Mouse (Mus musculus): ENCODE measurements around the gene Mapkapk3. TPM values are rescaled to one million over a fixed set of nuclear protein-coding genes. Genes with fewer than 3 reads are reported as not detected.

Gene Mapkapk3
- polyA plus RNA-seq, 1 experiment from 2014 or later, result 24.8 TPM

GRCm38 (mm10) chr9:107304383-107304782, 14.7 kb upstream of the Mapkapk3 start:
- Histone ChIP-seq H3K36me3 (ENCODE audit: control insufficient read depth, insufficient read depth, low read length) (peaks cover 13% of the 10 kb centered on the region), H3K9ac (replicated peaks; ENCODE audit: low read depth, low read length) (no peak overlapping the region), H3K4me2 (replicated peaks; ENCODE audit: low read depth, low read length) (no peak overlapping the region), H3K27me3 (ENCODE audit: control insufficient read depth, insufficient read depth, low read length) (no peaks in the 10 kb centered on the region), H3K4me1 (ENCODE audit: control insufficient read depth, insufficient read depth, low read length) (peaks cover 22% of the 10 kb centered on the region), H3K4me3 (ENCODE audit: low read depth, low read length) (no peak overlapping the region), H3K27ac (ENCODE audit: low read length) (no peak overlapping the region), H3K9me3 (ENCODE audit: control insufficient read depth, low read depth, low read length) (no peaks in the 10 kb centered on the region)
- no peak for ATAC-seq (ENCODE audit: insufficient number of reproducible peaks, insufficient read depth, low FRiP score, low read depth)
- WGBS, result 84% methylated on average over 3 of the region's 3 CpGs

DNA sequence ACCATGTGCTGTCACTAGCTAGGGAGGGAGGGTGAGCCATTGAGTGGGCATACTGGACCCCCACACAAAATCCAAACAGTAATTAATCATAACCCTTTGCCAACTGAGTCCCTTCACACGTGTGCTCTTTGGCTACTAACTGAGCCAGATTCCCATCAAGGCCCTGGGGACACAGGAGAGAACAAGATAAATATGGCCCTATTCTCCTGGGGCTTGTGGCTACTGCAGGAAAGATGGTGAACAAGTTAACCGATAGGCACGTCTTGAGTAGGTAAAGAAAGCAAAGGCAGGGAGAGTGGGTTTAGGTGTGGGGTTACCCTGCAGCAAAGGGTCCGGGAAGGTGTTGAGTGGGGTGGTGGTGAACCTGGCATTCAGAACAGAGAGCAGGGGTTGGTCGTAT, 14.2 kb upstream of the Mapkapk3 start:
- H3K4me2 ChIP-seq (replicated peaks; ENCODE audit: low read depth, low read length), result no peak overlapping the region
- peaks cover 26% of the 10 kb centered on the region for H3K4me1 ChIP-seq (ENCODE audit: control insufficient read depth, insufficient read depth, low read length)
- no peak for ATAC-seq (ENCODE audit: insufficient number of reproducible peaks, insufficient read depth, low FRiP score, low read depth)
- no peak overlapping the region for H3K27ac ChIP-seq (ENCODE audit: low read length)
- H3K9ac ChIP-seq (replicated peaks; ENCODE audit: low read depth, low read length), result no peak overlapping the region
- peaks cover 13% of the 10 kb centered on the region for H3K36me3 ChIP-seq (ENCODE audit: control insufficient read depth, insufficient read depth, low read length)
- no peaks in the 10 kb centered on the region for H3K27me3 ChIP-seq (ENCODE audit: control insufficient read depth, insufficient read depth, low read length)
- no peaks in the 10 kb centered on the region for H3K9me3 ChIP-seq (ENCODE audit: control insufficient read depth, low read depth, low read length)
- 75% methylated on average over 5 of the region's 5 CpGs for WGBS
- H3K4me3 ChIP-seq (ENCODE audit: low read depth, low read length), result no peak overlapping the region

GRCm38 (mm10) chr9:107303121-107303820, 13.6 kb upstream of the Mapkapk3 start:
- H3K4me1 ChIP-seq (ENCODE audit: control insufficient read depth, insufficient read depth, low read length), result peaks cover 27% of the 10 kb centered on the region
- 75% methylated on average over 9 of the region's 9 CpGs for WGBS
- no peaks in the 10 kb centered on the region for H3K27me3 ChIP-seq (ENCODE audit: control insufficient read depth, insufficient read depth, low read length)
- no peak overlapping the region for H3K27ac ChIP-seq (ENCODE audit: low read length)
- no peak overlapping the region for H3K9ac ChIP-seq (replicated peaks; ENCODE audit: low read depth, low read length)
- ATAC-seq (ENCODE audit: insufficient number of reproducible peaks, insufficient read depth, low FRiP score, low read depth), result no peak
- no peaks in the 10 kb centered on the region for H3K9me3 ChIP-seq (ENCODE audit: control insufficient read depth, low read depth, low read length)
- H3K4me2 ChIP-seq (replicated peaks; ENCODE audit: low read depth, low read length), result no peak overlapping the region
- H3K36me3 ChIP-seq (ENCODE audit: control insufficient read depth, insufficient read depth, low read length), result peaks cover 13% of the 10 kb centered on the region
- H3K4me3 ChIP-seq (ENCODE audit: low read depth, low read length), result no peak overlapping the region

DNA sequence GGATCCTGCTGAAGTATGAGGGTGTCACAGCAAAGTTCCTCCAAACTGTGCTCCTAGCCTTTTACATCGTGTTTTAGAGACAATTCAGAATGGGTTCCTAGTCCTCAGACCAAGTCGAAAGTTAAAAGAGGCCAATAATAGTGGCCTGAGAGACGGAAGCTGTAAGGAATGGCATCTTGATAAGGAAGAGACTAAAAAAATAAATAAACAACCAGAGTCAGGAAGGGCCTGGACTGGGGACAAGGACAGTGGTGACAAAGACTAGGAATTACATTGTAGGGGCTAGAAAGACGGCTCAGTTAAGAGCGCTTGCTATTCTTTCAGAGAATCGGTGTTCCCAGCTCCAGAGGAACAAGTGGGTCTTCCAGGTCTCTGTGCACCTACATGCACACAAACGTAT, 12.9 kb upstream of the Mapkapk3 start:
- Histone ChIP-seq H3K4me3 (ENCODE audit: low read depth, low read length) (no peak overlapping the region), H3K4me1 (ENCODE audit: control insufficient read depth, insufficient read depth, low read length) (peaks cover 26% of the 10 kb centered on the region), H3K27ac (ENCODE audit: low read length) (no peak overlapping the region), H3K9me3 (ENCODE audit: control insufficient read depth, low read depth, low read length) (no peaks in the 10 kb centered on the region), H3K27me3 (ENCODE audit: control insufficient read depth, insufficient read depth, low read length) (no peaks in the 10 kb centered on the region), H3K4me2 (replicated peaks; ENCODE audit: low read depth, low read length) (no peak overlapping the region), H3K36me3 (ENCODE audit: control insufficient read depth, insufficient read depth, low read length) (peaks cover 13% of the 10 kb centered on the region), H3K9ac (replicated peaks; ENCODE audit: low read depth, low read length) (no peak overlapping the region)
- 66% methylated on average over 7 of the region's 7 CpGs for WGBS
- no peak for ATAC-seq (ENCODE audit: insufficient number of reproducible peaks, insufficient read depth, low FRiP score, low read depth)

GRCm38 (mm10) chr9:107301554-107302331, 12.1 kb upstream of the Mapkapk3 start:
- H3K9ac ChIP-seq (replicated peaks; ENCODE audit: low read depth, low read length), result no peak overlapping the region
- 83% methylated on average over 17 of the region's 17 CpGs for WGBS
- no peaks in the 10 kb centered on the region for H3K9me3 ChIP-seq (ENCODE audit: control insufficient read depth, low read depth, low read length)
- H3K4me1 ChIP-seq (ENCODE audit: control insufficient read depth, insufficient read depth, low read length), result peaks cover 20% of the 10 kb centered on the region; the same call in 1 of the 2 replicates
- no peak for ATAC-seq (ENCODE audit: insufficient number of reproducible peaks, insufficient read depth, low FRiP score, low read depth)
- peaks cover 13% of the 10 kb centered on the region for H3K36me3 ChIP-seq (ENCODE audit: control insufficient read depth, insufficient read depth, low read length)
- no peak overlapping the region for H3K4me2 ChIP-seq (replicated peaks; ENCODE audit: low read depth, low read length)
- no peak overlapping the region for H3K4me3 ChIP-seq (ENCODE audit: low read depth, low read length)
- H3K27me3 ChIP-seq (ENCODE audit: control insufficient read depth, insufficient read depth, low read length), result no peaks in the 10 kb centered on the region
- H3K27ac ChIP-seq (ENCODE audit: low read length), result no peak overlapping the region

- 93% methylated on average over 30 of the region's 30 CpGs for WGBS
- Histone ChIP-seq H3K27me3 (ENCODE audit: control insufficient read depth, insufficient read depth, low read length) (no peaks in the 10 kb centered on the region), H3K4me3 (ENCODE audit: low read depth, low read length) (no peak overlapping the region), H3K9me3 (ENCODE audit: control insufficient read depth, low read depth, low read length) (no peaks in the 10 kb centered on the region), H3K4me1 (ENCODE audit: control insufficient read depth, insufficient read depth, low read length) (peaks cover 18% of the 10 kb centered on the region; the same call in 1 of the 2 replicates), H3K9ac (replicated peaks; ENCODE audit: low read depth, low read length) (no peak overlapping the region), H3K4me2 (replicated peaks; ENCODE audit: low read depth, low read length) (no peak overlapping the region), H3K27ac (ENCODE audit: low read length) (no peak overlapping the region), H3K36me3 (ENCODE audit: control insufficient read depth, insufficient read depth, low read length) (peaks cover 13% of the 10 kb centered on the region)
- ATAC-seq (ENCODE audit: insufficient number of reproducible peaks, insufficient read depth, low FRiP score, low read depth), result no peak
Observed at GRCm38 (mm10) chr9:107300224-107300973, 10.7 kb upstream of the Mapkapk3 start.

- Histone ChIP-seq H3K4me3 (ENCODE audit: low read depth, low read length) (no peak overlapping the region), H3K9ac (replicated peaks; ENCODE audit: low read depth, low read length) (no peak overlapping the region), H3K4me1 (ENCODE audit: control insufficient read depth, insufficient read depth, low read length) (peaks cover 18% of the 10 kb centered on the region; the same call in 1 of the 2 replicates), H3K9me3 (ENCODE audit: control insufficient read depth, low read depth, low read length) (no peaks in the 10 kb centered on the region), H3K27me3 (ENCODE audit: control insufficient read depth, insufficient read depth, low read length) (no peaks in the 10 kb centered on the region), H3K4me2 (replicated peaks; ENCODE audit: low read depth, low read length) (no peak overlapping the region), H3K36me3 (ENCODE audit: control insufficient read depth, insufficient read depth, low read length) (peaks cover 13% of the 10 kb centered on the region), H3K27ac (ENCODE audit: low read length) (no peak overlapping the region)
- 86% methylated on average over 7 of the region's 7 CpGs for WGBS
- ATAC-seq (ENCODE audit: insufficient number of reproducible peaks, insufficient read depth, low FRiP score, low read depth), result no peak
Observed at GRCm38 (mm10) chr9:107299783-107300182, 10.1 kb upstream of the Mapkapk3 start.

- WGBS, result 76% methylated on average over 6 of the region's 6 CpGs
- Histone ChIP-seq H3K27ac (ENCODE audit: low read length) (peak overlapping the region; percentile 39; the same call in 1 of the 2 replicates), H3K27me3 (ENCODE audit: control insufficient read depth, insufficient read depth, low read length) (no peaks in the 10 kb centered on the region), H3K9me3 (ENCODE audit: control insufficient read depth, low read depth, low read length) (no peaks in the 10 kb centered on the region), H3K36me3 (ENCODE audit: control insufficient read depth, insufficient read depth, low read length) (peaks cover 13% of the 10 kb centered on the region), H3K4me3 (ENCODE audit: low read depth, low read length) (no peak overlapping the region), H3K9ac (replicated peaks; ENCODE audit: low read depth, low read length) (no peak overlapping the region; the same call in 1 of the 2 replicates), H3K4me1 (ENCODE audit: control insufficient read depth, insufficient read depth, low read length) (peaks cover 18% of the 10 kb centered on the region; the same call in 1 of the 2 replicates), H3K4me2 (replicated peaks; ENCODE audit: low read depth, low read length) (peak overlapping the region; percentile 73)
- no peak for ATAC-seq (ENCODE audit: insufficient number of reproducible peaks, insufficient read depth, low FRiP score, low read depth)
Observed at GRCm38 (mm10) chr9:107298876-107299275, 9.2 kb upstream of the Mapkapk3 start.

Measured in stomach, embryonic 14.5 days (tissue).